Mouse (Mus musculus) thymus, adult 2 months (tissue): ENCODE measurements around the gene Maats1.

Experiments used
- CTCF ChIP-seq: fragments of 200-500 bp; IDR thresholded peaks from 2 replicates; pipeline ENCODE4 v1.5.1; 2012; ENCODE audit warnings: mild to moderate bottlenecking, control low read depth, low read length, moderate library complexity, borderline replicate concordance; ENCODE audit not compliant: control insufficient read depth, poor library complexity, insufficient read depth; ENCODE audit errors: extremely low read depth
- POLR2A ChIP-seq: fragments of 200-500 bp; IDR thresholded peaks from 2 replicates; pipeline ENCODE4 v1.6.1; 2012; ENCODE audit warnings: mild to moderate bottlenecking, low read length, control low read depth, moderate library complexity; ENCODE audit not compliant: control insufficient read depth, poor library complexity, insufficient read depth; ENCODE audit errors: extremely low read depth

- TF ChIP-seq POLR2A (no peak), CTCF (no peak)
Measured at GRCm38 (mm10) chr16:38383683-38384082, 41.7 kb upstream of the Maats1 start.
